Mouse (Mus musculus) heart, embryonic 14.5 days (tissue): Measurements from ENCODE around the gene Gm379. TPM values are rescaled to one million over a fixed set of nuclear protein-coding genes. Genes with fewer than 3 reads are reported as not detected.

ENCODE experiments used
- ATAC-seq: fragments of 200-750 bp; cut with Nextera tagmentation; 2 replicates; pipeline ENCODE4 v1.8.0; 2017; ENCODE audit warnings: low read depth, moderate TSS enrichment; ENCODE audit not compliant: insufficient number of reproducible peaks, insufficient read depth, low FRiP score
- H3K27ac ChIP-seq, 2 experiments: fragments of 200-500 bp in 1 of 2; fragments of 300-500 bp in 1 of 2; sonication (generic) in 1 of 2; replicated peaks in 1 of 2; 2 replicates each; pipeline ENCODE4 v1.5.1; 2012 to 2014; ENCODE audit warnings: low read depth in 2 of 2, low read length in 2 of 2, control low read depth in 1 of 2, mild to moderate bottlenecking in 1 of 2, mixed read lengths in 1 of 2; ENCODE audit not compliant: control insufficient read depth in 1 of 2, insufficient read depth in 1 of 2
- H3K27me3 ChIP-seq: fragments of 300-500 bp; sonication (generic); 2 replicates; pipeline ENCODE4 v1.6.1; 2014; ENCODE audit warnings: mild to moderate bottlenecking, low read length, control low read depth; ENCODE audit not compliant: control insufficient read depth, insufficient read depth
- H3K36me3 ChIP-seq: fragments of 300-500 bp; sonication (generic); 2 replicates; pipeline ENCODE4 v1.6.1; 2014; ENCODE audit warnings: mild to moderate bottlenecking, control low read depth, low read length, mixed read lengths; ENCODE audit not compliant: control insufficient read depth, insufficient read depth
- H3K4me1 ChIP-seq, 2 experiments: fragments of 200-500 bp in 1 of 2; fragments of 300-500 bp in 1 of 2; sonication (generic) in 1 of 2; 2 replicates each; pipeline ENCODE4 v1.6.1; 2012 to 2014; ENCODE audit warnings: low read length in 2 of 2, control low read depth in 1 of 2, mixed read lengths in 1 of 2; ENCODE audit not compliant: control insufficient read depth in 2 of 2, insufficient read depth in 2 of 2
- H3K4me2 ChIP-seq: fragments of 300-500 bp; sonication (generic); 2 replicates; pipeline ENCODE4 v1.6.1; 2014; ENCODE audit warnings: mild to moderate bottlenecking, low read length
- H3K4me3 ChIP-seq, 2 experiments: fragments of 200-500 bp in 1 of 2; fragments of 300-500 bp in 1 of 2; sonication (generic) in 1 of 2; 2 replicates each; pipeline ENCODE4 v1.5.1; 2012 to 2014; ENCODE audit warnings: low read length in 2 of 2, mild to moderate bottlenecking in 2 of 2, control low read depth in 1 of 2, low read depth in 1 of 2, moderate library complexity in 1 of 2; ENCODE audit not compliant: control insufficient read depth in 1 of 2, insufficient read depth in 1 of 2
- H3K9ac ChIP-seq: fragments of 300-500 bp; sonication (generic); 2 replicates; pipeline ENCODE4 v1.6.1; 2014; ENCODE audit warnings: mild to moderate bottlenecking, low read length
- H3K9me3 ChIP-seq: fragments of 300-500 bp; sonication (generic); 2 replicates; pipeline ENCODE4 v1.6.1; 2016; ENCODE audit warnings: low read length, control low read depth; ENCODE audit not compliant: control insufficient read depth
- WGBS: fragments of 180-500 bp; shearing (Covaris S2); extraction: QIAGEN DNeasy Blood & Tissue Kit; methylation state at CpG from one replicate; pipeline ENCODE4 v1.1.7; 2014; 5-methylcytosine and 5-hydroxymethylcytosine counted together
- polyA plus RNA-seq: library from polyadenylated mRNA; unstranded; fragments of >200 nt; fragmentation: Nextera tagmentation; extraction: Ambion mirVana; gene quantifications from 2 replicates; pipeline ENCODE4 v1.2.1, GENCODE M21; 2014

The Gm379 gene
- not detected in 2 replicates for polyA plus RNA-seq

DNA sequence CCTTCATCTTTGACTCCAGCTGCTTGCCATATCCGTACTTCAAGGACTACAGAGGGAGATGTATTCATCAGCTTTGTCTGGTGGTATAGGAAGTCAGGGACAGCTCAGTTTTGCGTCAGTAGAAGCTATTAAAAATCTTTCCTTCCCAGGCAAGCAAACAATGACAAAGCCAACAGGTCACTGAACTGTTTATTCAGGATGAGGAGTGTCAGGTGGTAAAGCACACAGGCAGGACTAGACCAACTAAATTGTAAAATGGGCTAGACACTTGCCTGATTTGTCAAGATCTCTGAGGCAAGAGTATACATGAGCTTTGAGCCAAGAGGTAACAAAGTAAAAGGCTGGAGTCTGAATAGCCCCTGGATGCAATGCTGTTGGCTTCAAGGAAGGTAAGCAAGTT is at the start of gene Gm379:
Gm379 (minus strand) TSS at position 7 of the 400 bp plus-strand sequence.
- Histone ChIP-seq H3K9me3 (no peaks in the 10 kb centered on the region), H3K4me2 (no peak within 1 kb of the TSS), H3K9ac (no peak within 1 kb of the TSS), H3K27me3 (no peaks in the 10 kb centered on the region), H3K27ac (no peak within 1 kb of the TSS), H3K36me3 (no peaks in the 10 kb centered on the region), H3K4me3 (no peak within 1 kb of the TSS), H3K4me1 (no peaks in the 10 kb centered on the region)
- ATAC-seq, result no peak
- 47% methylated on average over 2 of the region's 2 CpGs for WGBS

DNA sequence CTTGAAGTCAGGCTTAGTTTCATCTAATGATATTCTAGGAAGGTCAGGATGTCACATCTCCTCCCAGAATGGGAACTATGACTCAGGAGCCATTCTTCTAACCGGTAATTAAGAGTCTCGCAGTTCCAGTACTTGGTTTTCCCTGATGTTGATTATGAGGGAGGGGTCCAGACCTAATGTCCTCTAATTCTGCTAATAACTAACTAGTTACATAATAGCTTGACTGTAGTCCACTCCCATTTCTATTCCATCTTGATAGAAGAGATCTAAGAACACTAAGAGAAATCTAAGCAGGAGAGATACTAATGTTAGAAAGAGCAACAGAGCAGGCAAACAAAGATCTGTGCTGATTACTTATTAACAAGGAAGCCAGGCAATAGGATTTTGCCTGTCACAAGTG is 39.6 kb upstream of the Gm379 start:
- H3K27ac ChIP-seq, result no peak overlapping the region
- no peaks in the 10 kb centered on the region for H3K4me1 ChIP-seq
- no peak for ATAC-seq
- no peak overlapping the region for H3K4me3 ChIP-seq
- H3K4me2 ChIP-seq, result no peak overlapping the region
- H3K36me3 ChIP-seq, result no peaks in the 10 kb centered on the region
- WGBS, result 77% methylated on average over 2 of the region's 2 CpGs
- no peaks in the 10 kb centered on the region for H3K9me3 ChIP-seq
- H3K9ac ChIP-seq, result no peak overlapping the region
- H3K27me3 ChIP-seq, result no peaks in the 10 kb centered on the region

DNA sequence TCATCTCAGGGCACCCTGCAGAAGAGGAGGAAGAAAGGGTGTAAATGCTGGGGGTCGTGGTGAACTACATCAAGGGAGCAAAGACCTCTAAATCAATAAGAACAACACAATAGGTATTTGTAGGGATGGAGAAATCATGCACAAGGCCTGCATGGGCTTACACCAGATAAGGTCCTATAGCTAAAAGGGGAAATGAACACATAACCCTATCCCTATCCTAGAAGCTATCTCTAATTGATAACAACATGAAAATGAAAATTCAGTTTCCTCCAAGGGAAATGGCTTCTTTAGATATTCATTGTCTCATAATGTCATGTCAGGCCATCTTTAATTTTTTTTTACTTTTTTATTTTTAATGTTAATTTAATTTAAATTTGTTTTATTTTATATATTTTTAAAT is 4.2 kb upstream of the Gm379 start:
- Histone ChIP-seq H3K27me3 (no peaks in the 10 kb centered on the region), H3K27ac (no peak overlapping the region), H3K4me1 (no peaks in the 10 kb centered on the region), H3K4me2 (no peak overlapping the region), H3K4me3 (no peak overlapping the region), H3K9ac (no peak overlapping the region), H3K9me3 (no peaks in the 10 kb centered on the region), H3K36me3 (no peaks in the 10 kb centered on the region)
- 44% methylated on average over 1 of the region's 1 CpGs for WGBS
- no peak for ATAC-seq

DNA sequence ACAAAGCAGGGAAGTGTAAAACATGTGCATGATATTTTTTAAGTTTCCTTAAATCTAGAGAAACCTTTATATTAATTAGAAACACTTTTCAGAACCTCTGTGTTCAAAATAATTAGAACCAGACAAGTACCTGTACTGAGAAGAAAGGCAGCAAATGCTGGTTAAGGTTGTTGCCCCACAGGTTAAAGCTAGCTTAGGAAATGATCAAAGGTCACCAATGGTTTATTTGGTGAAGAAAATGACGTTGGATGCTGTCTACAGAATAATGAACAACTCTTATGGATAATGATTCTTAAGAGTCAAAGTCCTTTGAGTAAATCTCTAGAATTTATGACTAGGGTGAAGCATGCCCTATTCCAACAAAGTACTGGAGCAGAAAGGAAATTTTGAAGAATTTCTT is 42.7 kb downstream of the Gm379 start:
- Histone ChIP-seq H3K9ac (no peak overlapping the region), H3K9me3 (no peaks in the 10 kb centered on the region), H3K4me1 (no peaks in the 10 kb centered on the region), H3K4me2 (no peak overlapping the region), H3K27me3 (no peaks in the 10 kb centered on the region), H3K4me3 (no peak overlapping the region), H3K27ac (no peak overlapping the region), H3K36me3 (no peaks in the 10 kb centered on the region)
- 50% methylated on average over 1 of the region's 1 CpGs for WGBS
- no peak for ATAC-seq

DNA sequence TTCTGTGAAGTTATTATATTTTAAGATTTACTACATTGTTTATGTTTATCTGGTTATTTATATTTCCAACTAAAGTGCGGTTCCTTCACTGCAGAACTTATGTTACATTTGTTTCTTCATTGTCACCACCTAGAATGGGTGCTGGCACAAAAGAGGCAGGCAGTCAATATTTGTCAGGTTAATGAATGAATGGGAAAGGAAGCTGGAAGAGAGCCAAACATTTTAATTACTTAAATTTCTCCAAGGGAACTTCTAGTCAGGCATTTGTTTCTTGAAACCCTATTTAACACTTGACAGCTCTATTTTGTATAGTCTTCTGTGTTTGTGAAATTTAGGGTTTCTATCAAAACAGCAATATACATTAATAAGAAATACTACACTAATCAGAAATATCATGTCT is 43.8 kb downstream of the Gm379 start:
- Histone ChIP-seq H3K4me1 (no peaks in the 10 kb centered on the region), H3K4me2 (no peak overlapping the region), H3K27me3 (no peaks in the 10 kb centered on the region), H3K9ac (no peak overlapping the region), H3K27ac (no peak overlapping the region), H3K4me3 (no peak overlapping the region), H3K36me3 (no peaks in the 10 kb centered on the region), H3K9me3 (no peaks in the 10 kb centered on the region)
- WGBS, result 72% methylated on average over 1 of the region's 1 CpGs
- no peak for ATAC-seq

Other genes starting within 250 kb of the Gm379 start
- gene Brwd3, start 169.5 kb upstream of the Gm379 start, polyA plus RNA-seq, result 2.7 and 2.9 TPM in 2 replicates